Mouse (Mus musculus): ENCODE measurements at regions not wholly inside any gene's neighbourhood (a gene's known extent, or its start where the extent isn't known, plus 50 kb on each side); places are given as distances from the start of the nearest gene placed in this dataset.

DNA sequence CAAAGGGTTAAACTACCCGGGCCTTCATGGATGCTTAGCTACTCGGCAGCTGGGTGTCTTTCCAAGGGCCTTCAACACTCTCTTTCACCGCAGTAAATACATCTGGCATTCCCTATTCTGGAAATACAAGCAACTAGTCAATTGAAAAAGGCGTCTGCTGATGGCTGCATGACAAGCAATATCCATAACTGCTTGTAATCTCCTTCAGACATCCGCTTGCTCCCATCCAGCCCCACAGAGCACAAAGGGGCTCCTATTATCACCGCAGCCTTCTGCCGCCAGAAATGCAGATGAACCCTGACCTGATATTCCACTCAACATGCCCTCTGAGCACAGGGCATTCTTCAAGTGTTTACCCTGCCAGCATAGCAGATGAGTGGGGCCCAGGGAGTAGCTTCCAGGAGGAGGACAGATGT is 325.7 kb upstream of the 4931429L15Rik start:
- Histone ChIP-seq H3K4me3 (ENCODE audit: insufficient read depth, low read depth, low read length) (no peak overlapping the region), H3K27ac (replicated peaks; ENCODE audit: low read depth, low read length) (no peak overlapping the region), H3K4me1 (ENCODE audit: control insufficient read depth, insufficient read depth, insufficient read length, low read length) (no peaks in the 10 kb centered on the region)

DNA sequence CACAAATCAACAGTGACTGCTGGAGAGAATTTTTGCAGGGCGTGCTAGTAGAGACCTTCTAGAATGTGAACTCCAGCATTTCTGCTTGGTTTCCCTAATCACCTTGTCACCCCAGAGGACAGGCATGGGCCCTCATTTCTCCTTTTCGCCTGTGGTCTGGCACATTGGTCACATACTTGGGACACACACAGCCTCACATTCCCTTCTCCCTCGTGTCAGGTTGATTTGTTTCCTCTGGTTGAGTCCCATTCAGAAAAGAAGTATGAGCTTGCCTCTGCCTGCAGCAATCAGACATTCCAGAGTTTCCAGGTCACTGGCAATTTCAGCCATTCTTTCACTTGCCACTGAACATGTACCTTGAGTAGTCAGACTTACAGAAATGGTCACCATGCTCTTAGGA is 323.8 kb upstream of the 4931429L15Rik start:
- H3K4me1 ChIP-seq (ENCODE audit: control insufficient read depth, insufficient read depth, insufficient read length, low read length): no peaks in the 10 kb centered on the region
- H3K4me3 ChIP-seq (ENCODE audit: insufficient read depth, low read depth, low read length): no peak overlapping the region
- no peak overlapping the region for H3K27ac ChIP-seq (replicated peaks; ENCODE audit: low read depth, low read length)

GRCm38 (mm10) chr9:46642696-46643095 is 322.9 kb upstream of the 4931429L15Rik start:
- Histone ChIP-seq H3K4me1 (ENCODE audit: control insufficient read depth, insufficient read depth, insufficient read length, low read length) (no peaks in the 10 kb centered on the region), H3K4me3 (ENCODE audit: insufficient read depth, low read depth, low read length) (no peak overlapping the region), H3K27ac (replicated peaks; ENCODE audit: low read depth, low read length) (no peak overlapping the region)

GRCm38 (mm10) chr9:46636261-46637010 is 316.6 kb upstream of the 4931429L15Rik start:
- H3K4me1 ChIP-seq (ENCODE audit: control insufficient read depth, insufficient read depth, insufficient read length, low read length): no peaks in the 10 kb centered on the region
- no peak overlapping the region for H3K4me3 ChIP-seq (ENCODE audit: insufficient read depth, low read depth, low read length)
- H3K27ac ChIP-seq (replicated peaks; ENCODE audit: low read depth, low read length): no peak overlapping the region

DNA sequence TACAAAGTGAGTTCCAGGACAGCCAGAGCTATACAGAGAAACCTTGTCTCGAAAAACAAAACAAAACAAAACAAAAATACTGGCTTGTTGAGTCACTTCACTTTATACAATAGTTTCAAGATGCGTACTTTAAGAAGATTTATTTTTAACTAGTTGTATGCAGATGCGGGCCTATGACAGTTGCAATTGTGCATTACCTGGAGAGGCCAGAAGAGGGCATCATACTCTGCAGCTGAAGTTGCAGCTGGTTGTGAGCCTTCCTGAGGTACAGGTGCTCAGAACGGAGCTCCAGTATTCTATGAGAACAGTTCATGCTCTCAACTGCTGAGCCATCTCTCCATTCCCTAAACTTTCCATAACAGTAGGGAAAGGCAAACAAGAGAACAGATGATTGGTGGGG is 314.2 kb upstream of the 4931429L15Rik start:
- Histone ChIP-seq H3K27ac (replicated peaks; ENCODE audit: low read depth, low read length) (no peak overlapping the region), H3K4me3 (ENCODE audit: insufficient read depth, low read depth, low read length) (no peak overlapping the region), H3K4me1 (ENCODE audit: control insufficient read depth, insufficient read depth, insufficient read length, low read length) (no peaks in the 10 kb centered on the region)

DNA sequence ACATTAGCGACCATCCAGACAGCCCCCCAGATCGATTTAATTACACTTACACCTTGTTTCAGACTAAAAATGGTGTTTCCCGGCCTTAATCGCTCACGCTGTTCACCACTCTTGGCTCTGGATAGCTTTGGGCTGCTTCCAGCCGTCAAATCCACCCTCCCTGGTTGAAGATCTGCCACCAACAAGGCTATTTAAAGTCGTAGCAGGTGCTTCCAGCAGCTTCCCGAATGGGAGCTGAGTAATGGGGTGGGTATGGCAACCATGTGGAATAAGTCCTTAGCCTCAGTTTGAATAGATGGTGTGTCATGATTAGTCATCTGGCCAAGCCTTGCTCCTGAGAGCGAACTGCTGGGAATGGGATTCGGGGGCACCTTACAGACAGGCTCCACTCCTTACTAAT is 312.8 kb upstream of the 4931429L15Rik start:
- Histone ChIP-seq H3K4me3 (ENCODE audit: insufficient read depth, low read depth, low read length) (no peak overlapping the region), H3K27ac (replicated peaks; ENCODE audit: low read depth, low read length) (no peak overlapping the region), H3K4me1 (ENCODE audit: control insufficient read depth, insufficient read depth, insufficient read length, low read length) (no peaks in the 10 kb centered on the region)

- Histone ChIP-seq H3K4me3 (ENCODE audit: insufficient read depth, low read depth, low read length) (no peak overlapping the region), H3K27ac (replicated peaks; ENCODE audit: low read depth, low read length) (no peak overlapping the region), H3K4me1 (ENCODE audit: control insufficient read depth, insufficient read depth, insufficient read length, low read length) (no peaks in the 10 kb centered on the region)
Observed at GRCm38 (mm10) chr9:46622255-46622654, 302.5 kb upstream of the 4931429L15Rik start.

DNA sequence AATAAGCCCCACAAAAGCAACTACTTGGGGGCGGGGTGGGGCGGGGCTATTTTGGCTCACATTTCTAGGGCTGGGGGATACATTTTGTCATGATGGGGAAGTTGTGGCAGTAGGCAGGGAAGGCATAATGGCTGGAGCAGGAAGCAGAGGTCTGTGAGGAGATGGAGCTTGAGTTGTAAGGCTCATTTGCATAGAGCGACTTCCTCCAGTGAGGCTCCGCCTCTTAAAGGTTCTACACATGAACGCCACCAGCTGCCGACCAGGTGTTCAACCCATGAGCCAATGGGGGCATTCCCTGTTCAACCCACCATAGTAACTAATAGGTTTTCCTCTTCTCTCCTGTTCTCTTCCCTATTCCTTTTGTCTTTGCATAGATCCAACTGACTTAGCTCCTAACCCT is 302.1 kb upstream of the 4931429L15Rik start:
- no peak overlapping the region for H3K4me3 ChIP-seq (ENCODE audit: insufficient read depth, low read depth, low read length)
- H3K27ac ChIP-seq (replicated peaks; ENCODE audit: low read depth, low read length): no peak overlapping the region
- H3K4me1 ChIP-seq (ENCODE audit: control insufficient read depth, insufficient read depth, insufficient read length, low read length): no peaks in the 10 kb centered on the region

DNA sequence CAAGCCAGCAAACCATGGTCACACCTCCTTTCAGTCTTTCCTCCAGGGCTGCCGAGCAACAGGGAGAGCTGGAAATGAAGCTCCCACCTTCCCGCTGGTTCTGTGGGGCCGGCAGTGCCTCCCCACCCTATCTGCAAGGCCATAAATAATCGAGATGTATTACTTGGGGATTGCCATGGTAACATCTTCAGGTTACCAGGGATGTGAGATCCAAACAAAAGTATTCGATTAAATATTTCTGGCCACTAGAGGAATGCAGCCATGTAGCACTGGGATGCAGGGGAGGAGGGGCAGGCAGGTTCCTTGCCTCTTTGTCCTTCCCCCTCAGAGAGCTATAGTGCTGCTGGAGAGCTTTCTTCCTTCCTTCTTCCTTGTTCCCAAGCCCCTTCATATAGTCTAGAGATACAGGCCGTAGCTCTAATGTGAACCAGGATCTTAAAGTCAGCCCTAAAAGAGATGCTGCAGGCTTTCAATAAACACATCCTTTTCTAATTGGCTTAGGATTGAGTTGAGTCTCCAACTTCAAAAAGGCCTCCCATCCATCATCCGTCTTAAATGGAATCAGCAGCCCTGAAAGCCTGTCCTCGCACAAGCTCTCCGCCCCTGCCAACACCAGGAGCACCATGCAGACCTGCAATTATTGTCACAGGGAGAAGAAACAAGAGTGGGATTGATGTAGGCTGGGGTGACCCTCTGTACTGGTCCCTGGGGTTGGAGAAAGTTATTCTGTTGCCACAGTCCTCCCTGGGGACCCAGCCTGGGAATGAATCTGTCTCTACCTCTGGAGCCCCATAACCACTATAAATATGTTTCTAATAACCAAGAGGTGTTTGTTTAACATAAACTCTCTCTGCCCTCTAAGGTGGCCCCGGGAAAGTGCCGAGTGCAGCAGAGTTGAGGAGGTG is 290.6 kb upstream of the 4931429L15Rik start:
- Histone ChIP-seq H3K4me3 (ENCODE audit: insufficient read depth, low read depth, low read length) (no peak overlapping the region), H3K4me1 (ENCODE audit: control insufficient read depth, insufficient read depth, insufficient read length, low read length) (no peaks in the 10 kb centered on the region), H3K27ac (replicated peaks; ENCODE audit: low read depth, low read length) (no peak overlapping the region)

DNA sequence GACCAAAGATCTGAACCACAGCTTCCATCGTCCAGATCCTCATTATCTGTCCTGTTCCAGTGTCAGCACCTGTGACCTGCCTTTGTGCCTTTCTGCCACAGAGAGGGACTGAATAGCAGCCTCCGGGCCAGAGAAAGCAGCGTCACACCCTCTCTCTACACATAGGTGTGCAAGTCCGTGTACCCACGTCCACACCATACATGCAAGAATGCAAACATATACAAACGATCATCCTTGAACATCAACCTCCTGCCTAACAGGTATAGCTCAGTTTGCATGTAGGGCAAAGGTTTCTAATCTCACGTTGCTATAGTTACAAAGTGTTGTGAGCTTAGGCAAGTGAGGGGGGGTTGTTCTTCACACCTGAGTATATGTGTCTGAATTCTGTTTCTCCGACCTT is 288.9 kb upstream of the 4931429L15Rik start:
- Histone ChIP-seq H3K4me3 (ENCODE audit: insufficient read depth, low read depth, low read length) (no peak overlapping the region), H3K27ac (replicated peaks; ENCODE audit: low read depth, low read length) (no peak overlapping the region)

GRCm38 (mm10) chr9:46600803-46601202 is 281.0 kb upstream of the 4931429L15Rik start:
- no peak overlapping the region for H3K4me3 ChIP-seq (ENCODE audit: insufficient read depth, low read depth, low read length)
- H3K4me1 ChIP-seq (ENCODE audit: control insufficient read depth, insufficient read depth, insufficient read length, low read length): no peaks in the 10 kb centered on the region
- no peak overlapping the region for H3K27ac ChIP-seq (replicated peaks; ENCODE audit: low read depth, low read length)

More for the DNA sequence above, 288.9 kb upstream of the 4931429L15Rik start:
- H3K4me1 ChIP-seq (ENCODE audit: control insufficient read depth, insufficient read depth, insufficient read length, low read length): no peaks in the 10 kb centered on the region

- no peaks in the 10 kb centered on the region for H3K4me1 ChIP-seq (ENCODE audit: control insufficient read depth, insufficient read depth, insufficient read length, low read length)
- no peak overlapping the region for H3K4me3 ChIP-seq (ENCODE audit: insufficient read depth, low read depth, low read length)
- no peak overlapping the region for H3K27ac ChIP-seq (replicated peaks; ENCODE audit: low read depth, low read length)
Observed at GRCm38 (mm10) chr9:46599931-46600708, 280.3 kb upstream of the 4931429L15Rik start.

- Histone ChIP-seq H3K27ac (replicated peaks; ENCODE audit: low read depth, low read length) (no peak overlapping the region), H3K4me3 (ENCODE audit: insufficient read depth, low read depth, low read length) (no peak overlapping the region), H3K4me1 (ENCODE audit: control insufficient read depth, insufficient read depth, insufficient read length, low read length) (no peaks in the 10 kb centered on the region)
Observed at GRCm38 (mm10) chr9:46598518-46598917, 278.7 kb upstream of the 4931429L15Rik start.

DNA sequence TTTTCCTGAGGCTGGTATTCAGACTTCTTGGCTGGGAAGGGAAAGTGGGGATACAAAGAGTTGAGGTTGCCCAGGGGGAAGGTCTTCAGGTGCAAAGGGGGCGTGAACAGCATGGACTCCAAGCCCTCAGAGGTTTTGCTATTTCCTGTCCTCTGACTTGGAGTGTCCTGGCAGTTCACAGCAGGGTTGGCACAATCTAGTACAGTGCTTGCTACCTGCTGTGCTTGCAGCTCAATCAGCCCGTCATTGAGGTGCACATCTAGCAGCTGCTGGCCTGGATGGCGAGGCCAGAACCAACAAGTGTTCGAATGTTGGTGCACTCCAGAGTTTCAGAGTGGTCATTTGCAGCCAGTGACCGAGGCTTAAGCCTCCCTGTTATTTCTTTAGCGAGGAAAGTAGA is 273.7 kb upstream of the 4931429L15Rik start:
- Histone ChIP-seq H3K4me1 (ENCODE audit: control insufficient read depth, insufficient read depth, insufficient read length, low read length) (no peaks in the 10 kb centered on the region), H3K4me3 (ENCODE audit: insufficient read depth, low read depth, low read length) (no peak overlapping the region)

GRCm38 (mm10) chr9:46592908-46593307 is 273.1 kb upstream of the 4931429L15Rik start:
- no peak overlapping the region for H3K27ac ChIP-seq (replicated peaks; ENCODE audit: low read depth, low read length)
- H3K4me1 ChIP-seq (ENCODE audit: control insufficient read depth, insufficient read depth, insufficient read length, low read length): no peaks in the 10 kb centered on the region
- H3K4me3 ChIP-seq (ENCODE audit: insufficient read depth, low read depth, low read length): no peak overlapping the region

More for the DNA sequence above, 273.7 kb upstream of the 4931429L15Rik start:
- no peak overlapping the region for H3K27ac ChIP-seq (replicated peaks; ENCODE audit: low read depth, low read length)
